Mouse (Mus musculus) MEL (cell line): ENCODE data around the gene Ttc3. TPM values are rescaled to one million over a fixed set of nuclear protein-coding genes. Genes with fewer than 3 reads are reported as not detected.

Source experiments
- DNase-seq: peaks from one replicate; pipeline ENCODE4 v3.0.0; 2011; ENCODE audit warnings: low read depth, low spot score
- H3K27ac ChIP-seq: 2 replicates; pipeline ENCODE4 v1.5.1; 2012; ENCODE audit warnings: low read depth, mild to moderate bottlenecking, control low read depth, low read length, moderate library complexity; ENCODE audit not compliant: control insufficient read depth
- H3K27me3 ChIP-seq, 2 experiments: fragments of 150-350 bp in 1 of 2; sonication (generic) in 1 of 2; 2 replicates each; pipeline ENCODE4 v1.6.1; 2012; ENCODE audit warnings: low read length in 2 of 2, mild to moderate bottlenecking in 2 of 2, improper control_type of control experiment in 1 of 2, moderate library complexity in 1 of 2; ENCODE audit not compliant: insufficient read depth in 2 of 2, control insufficient read depth in 1 of 2
- H3K36me3 ChIP-seq, 2 experiments: 2 replicates each; pipeline ENCODE4 v1.6.1; 2012 to 2014; ENCODE audit warnings: low read length in 2 of 2, improper control_type of control experiment in 1 of 2, inconsistent platforms in 1 of 2, mild to moderate bottlenecking in 1 of 2; ENCODE audit not compliant: insufficient read depth in 2 of 2, control insufficient read depth in 1 of 2
- H3K4me1 ChIP-seq, 2 experiments: fragments of 150-350 bp in 1 of 2; sonication (generic) in 1 of 2; 2 replicates each; pipeline ENCODE4 v1.6.1; 2012; ENCODE audit warnings: low read length in 2 of 2, improper control_type of control experiment in 1 of 2, mild to moderate bottlenecking in 1 of 2; ENCODE audit not compliant: insufficient read depth in 2 of 2, control insufficient read depth in 1 of 2
- H3K4me3 ChIP-seq, 2 experiments: fragments of 150-350 bp in 1 of 2; sonication (generic) in 1 of 2; 2 replicates each; pipeline ENCODE4 v1.5.1; 2012; ENCODE audit warnings: low read depth in 2 of 2, low read length in 2 of 2, mild to moderate bottlenecking in 2 of 2, moderate library complexity in 2 of 2, control low read depth in 1 of 2, improper control_type of control experiment in 1 of 2; ENCODE audit not compliant: control insufficient read depth in 1 of 2, insufficient read depth in 1 of 2
- H3K79me2 ChIP-seq: 2 replicates; pipeline ENCODE4 v1.6.1; 2012; ENCODE audit warnings: mild to moderate bottlenecking, low read length, moderate library complexity; ENCODE audit not compliant: control insufficient read depth, poor library complexity, insufficient read depth
- H3K9ac ChIP-seq: 2 replicates; pipeline ENCODE4 v1.6.1; 2012; ENCODE audit warnings: low read depth, mild to moderate bottlenecking, control low read depth, low read length, moderate library complexity; ENCODE audit not compliant: control insufficient read depth, poor library complexity, severe bottlenecking
- H3K9me3 ChIP-seq: fragments of 150-350 bp; sonication (generic); replicated peaks from 2 replicates; pipeline ENCODE4 v1.6.1; 2012; ENCODE audit warnings: mild to moderate bottlenecking, low read length, improper control_type of control experiment, moderate library complexity; ENCODE audit not compliant: insufficient read depth
- CHD1 ChIP-seq: IDR thresholded peaks from 2 replicates; pipeline ENCODE4 v1.6.1; 2012; ENCODE audit warnings: low read depth, mild to moderate bottlenecking, inconsistent platforms, low read length, improper control_type of control experiment
- CTCF ChIP-seq, 3 experiments: IDR thresholded peaks in 2 of 3; conservative IDR thresholded peaks in 1 of 3; 2 replicates each; pipeline ENCODE4 v1.5.1; 2011 to 2012; ENCODE audit warnings: low read length in 3 of 3, low read depth in 2 of 3, mild to moderate bottlenecking in 2 of 3, improper control_type of control experiment in 1 of 3, inconsistent platforms in 1 of 3, mixed read lengths in 1 of 3, moderate library complexity in 1 of 3; ENCODE audit not compliant: control insufficient read depth in 1 of 3, insufficient read depth in 1 of 3, poor library complexity in 1 of 3, severe bottlenecking in 1 of 3
- E2F4 ChIP-seq: IDR thresholded peaks from 2 replicates; pipeline ENCODE4 v1.6.1; 2011; ENCODE audit warnings: low read depth, low read length, improper control_type of control experiment, borderline replicate concordance
- ELF1 ChIP-seq: IDR thresholded peaks from 2 replicates; pipeline ENCODE4 v1.6.1; 2014; ENCODE audit warnings: low read depth, mild to moderate bottlenecking, inconsistent platforms, low read length, improper control_type of control experiment, moderate library complexity
- GATA1 ChIP-seq: IDR thresholded peaks from 2 replicates; pipeline ENCODE4 v1.6.1; 2011; ENCODE audit warnings: low read depth, low read length, improper control_type of control experiment
- KAT2A ChIP-seq: conservative IDR thresholded peaks from 2 replicates; pipeline ENCODE4 v1.6.1; 2012; ENCODE audit warnings: low read depth, low read length, improper control_type of control experiment, inconsistent platforms
- MAZ ChIP-seq: IDR thresholded peaks from 2 replicates; pipeline ENCODE4 v1.6.1; 2012; ENCODE audit warnings: low read depth, mild to moderate bottlenecking, inconsistent platforms, low read length, improper control_type of control experiment
- MYC ChIP-seq: IDR thresholded peaks from 2 replicates; pipeline ENCODE4 v1.6.1; 2011; ENCODE audit warnings: low read depth, mild to moderate bottlenecking, low read length, improper control_type of control experiment, moderate library complexity
- NELFE ChIP-seq: IDR thresholded peaks from 2 replicates; pipeline ENCODE4 v1.6.1; 2011; ENCODE audit warnings: low read depth, low read length, improper control_type of control experiment
- NRF1 ChIP-seq: IDR thresholded peaks from 2 replicates; pipeline ENCODE4 v1.6.1; 2014; ENCODE audit warnings: low read depth, mild to moderate bottlenecking, inconsistent platforms, low read length, improper control_type of control experiment, moderate library complexity; ENCODE audit not compliant: poor library complexity, insufficient read depth, severe bottlenecking
- POLR2AphosphoS2 ChIP-seq: IDR thresholded peaks from 2 replicates; pipeline ENCODE4 v1.6.1; 2011; ENCODE audit warnings: low read length, improper control_type of control experiment
- POLR2AphosphoS5 ChIP-seq: IDR thresholded peaks from 2 replicates; pipeline ENCODE4 v1.6.1; 2012; ENCODE audit warnings: low read depth, borderline replicate concordance, mild to moderate bottlenecking, inconsistent platforms, low read length, moderate library complexity, mixed read lengths
- RAD21 ChIP-seq: IDR thresholded peaks from 2 replicates; pipeline ENCODE4 v1.6.1; 2011; ENCODE audit warnings: mild to moderate bottlenecking, low read depth, low read length, improper control_type of control experiment
- RCOR1 ChIP-seq: IDR thresholded peaks from 2 replicates; pipeline ENCODE4 v1.6.1; 2012; ENCODE audit warnings: low read depth, mild to moderate bottlenecking, inconsistent platforms, low read length, improper control_type of control experiment
- TBP ChIP-seq: IDR thresholded peaks from 2 replicates; pipeline ENCODE4 v1.8.0; 2011; ENCODE audit warnings: low read depth, low read length, improper control_type of control experiment
- UBTF ChIP-seq: IDR thresholded peaks from 2 replicates; pipeline ENCODE4 v1.6.1; 2012; ENCODE audit warnings: low read depth, mild to moderate bottlenecking, inconsistent platforms, low read length, improper control_type of control experiment, moderate library complexity, borderline replicate concordance; ENCODE audit not compliant: insufficient read depth
- USF1 ChIP-seq: IDR thresholded peaks from 2 replicates; pipeline ENCODE4 v1.6.1; 2014; ENCODE audit warnings: low read depth, mild to moderate bottlenecking, inconsistent platforms, low read length, improper control_type of control experiment, moderate library complexity
- USF2 ChIP-seq, 2 experiments: IDR thresholded peaks; 2 replicates each; pipeline ENCODE4 v1.6.1; 2011 to 2012; ENCODE audit warnings: improper control_type of control experiment in 2 of 2, low read length in 2 of 2, borderline replicate concordance in 1 of 2, inconsistent platforms in 1 of 2, low read depth in 1 of 2, mild to moderate bottlenecking in 1 of 2; ENCODE audit not compliant: insufficient read depth in 1 of 2
- ZC3H11A ChIP-seq: IDR thresholded peaks from 2 replicates; pipeline ENCODE4 v1.6.1; 2012; ENCODE audit warnings: low read depth, mild to moderate bottlenecking, inconsistent platforms, low read length, improper control_type of control experiment
- ZMIZ1 ChIP-seq: IDR thresholded peaks from 2 replicates; pipeline ENCODE4 v1.6.1; 2012; ENCODE audit warnings: low read depth, mild to moderate bottlenecking, inconsistent platforms, low read length, improper control_type of control experiment, moderate library complexity
- polyA plus RNA-seq, 2 experiments: library from polyadenylated mRNA; stranded (reverse) in 1 of 2; unstranded in 1 of 2; fragments of >175 nt in 1 of 2; fragments of >200 nt in 1 of 2; gene quantifications; 2 replicates each; pipeline versions ENCODE4 v1.2.1 to v1.2.4; 2012; ENCODE audit warnings: low replicate concordance in 2 of 2, low read depth in 1 of 2; ENCODE audit not compliant: insufficient read length in 2 of 2, insufficient read depth in 1 of 2, missing spikeins in 1 of 2
- total RNA-seq: library from RNA; depleted of rRNA; stranded (reverse); fragments of 300-350 nt; gene quantifications from 2 replicates; pipeline ENCODE4 v1.2.3, GENCODE M21; 2012

The Ttc3 gene
- total and polyA plus RNA-seq, 3 experiments: 46.4 to 352 (median 47.5) TPM

DNA sequence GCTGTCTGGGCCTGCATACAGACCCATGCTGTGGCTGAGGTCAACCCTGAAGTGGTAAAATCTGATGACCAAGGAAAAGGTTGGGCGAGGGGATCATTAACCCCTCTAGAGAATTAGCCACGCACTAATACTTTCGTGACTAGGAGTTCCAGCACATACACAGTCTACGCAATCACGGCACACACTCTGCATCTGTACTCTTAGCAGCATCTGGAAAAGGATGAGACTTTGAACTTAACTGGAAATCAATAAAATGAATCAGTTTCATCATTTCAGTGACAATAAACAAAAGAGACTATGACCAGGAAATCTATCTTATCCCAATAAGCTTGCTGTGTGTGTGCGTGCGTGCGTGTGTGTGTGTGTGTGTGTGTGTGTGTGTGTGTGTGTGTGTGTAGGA lies 138.4 kb downstream of the Ttc3 start:
- Histone ChIP-seq H3K4me1 (no peaks in the 10 kb centered on the region), H3K79me2 (no peaks in the 10 kb centered on the region), H3K4me3 (no peak overlapping the region), H3K27ac (no peak overlapping the region), H3K27me3 (no peaks in the 10 kb centered on the region), H3K9me3 (no peaks in the 10 kb centered on the region), H3K9ac (no peak overlapping the region), H3K36me3 (peaks cover 0 to 3% of the 10 kb centered on the region in 2 experiments; a peak in 1 of 4 replicates)
- TF ChIP-seq POLR2AphosphoS5 (no peak), ZC3H11A (no peak), MAZ (no peak), POLR2AphosphoS2 (no peak), E2F4 (no peak), USF2 (IDR thresholded peaks at IDR 0.05; ENCODE audit: borderline replicate concordance in 1 of 2, insufficient read depth in 1 of 2, low read depth in 1 of 2, low read length in 2 of 2) (no peak), CTCF (IDR thresholded peaks at IDR 0.05 in 2 of 3, conservative IDR thresholded peaks at IDR 0.05 in 1 of 3; ENCODE audit: control insufficient read depth in 1 of 3, insufficient read depth in 1 of 3, low read depth in 2 of 3, low read length in 3 of 3, poor library complexity in 1 of 3, severe bottlenecking in 1 of 3) (no peak), USF1 (no peak), ELF1 (no peak), ZMIZ1 (no peak), TBP (no peak), MYC (no peak), GATA1 (no peak), UBTF (no peak), NRF1 (no peak), CHD1 (no peak), KAT2A (no peak)
- DNase-seq: no peak

- DNase-seq: no peak
- Histone ChIP-seq H3K27me3 (no peaks in the 10 kb centered on the region), H3K36me3 (no peaks in the 10 kb centered on the region; a peak in 1 of 4 replicates), H3K4me1 (no peaks in the 10 kb centered on the region), H3K4me3 (no peak overlapping the region), H3K9ac (no peak overlapping the region), H3K9me3 (no peaks in the 10 kb centered on the region), H3K27ac (no peak overlapping the region)
- TF ChIP-seq NRF1: no peak
- TF ChIP-seq NELFE: no peak
- no peak for TF ChIP-seq RCOR1
- no peak for TF ChIP-seq RAD21
- TF ChIP-seq, all 39 proteins: peak for 0
- no peaks in the 10 kb centered on the region for H3K79me2 ChIP-seq
Measured at GRCm38 (mm10) chr16:94509983-94510382, 139.6 kb downstream of the Ttc3 start.
